Mouse (Mus musculus) heart, postnatal 36 days (tissue): ENCODE measurements around the gene Ncoa7. TPM values are rescaled to one million over a fixed set of nuclear protein-coding genes. Genes with fewer than 3 reads are reported as not detected.

Experiments
- DNase-seq, 2 experiments: peaks; one replicate each; pipeline ENCODE4 v3.0.0; 2021 to 2022
- intact Hi-C: fragments of 180-260 bp; cut with DNase I; formaldehyde crosslinking; loops from one replicate; pipeline ENCODE4 v1.15.1; 2025
- total RNA-seq, 2 experiments: library from RNA; stranded (reverse); gene quantifications; 2 replicates each; pipeline ENCODE4 v1.2.3; 2021

The Ncoa7 gene
- total RNA-seq, 2 experiments from 2014 or later = 4.1 to 4.2 TPM

DNA sequence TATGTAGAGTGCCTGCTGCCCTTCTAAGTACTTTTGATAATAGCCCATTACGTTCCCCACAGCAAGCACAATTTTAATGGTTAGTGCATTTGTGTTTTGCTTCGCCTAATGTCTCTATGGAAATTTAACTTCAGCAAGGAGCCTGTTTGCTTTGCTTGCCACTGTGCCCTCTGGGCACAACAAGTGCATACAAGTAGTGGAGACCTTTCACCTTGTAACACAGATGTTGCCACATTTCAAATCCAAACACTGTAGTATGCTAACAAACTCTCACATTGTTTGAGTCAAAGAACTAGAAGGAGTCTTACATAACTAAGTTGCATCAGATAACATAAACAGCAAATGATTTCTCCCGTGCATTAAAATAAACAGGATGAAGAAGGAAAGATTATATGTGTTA lies 50.6 kb downstream of the Ncoa7 start:
- DNase-seq = no peak
- intact Hi-C loops = no loop called here

DNA sequence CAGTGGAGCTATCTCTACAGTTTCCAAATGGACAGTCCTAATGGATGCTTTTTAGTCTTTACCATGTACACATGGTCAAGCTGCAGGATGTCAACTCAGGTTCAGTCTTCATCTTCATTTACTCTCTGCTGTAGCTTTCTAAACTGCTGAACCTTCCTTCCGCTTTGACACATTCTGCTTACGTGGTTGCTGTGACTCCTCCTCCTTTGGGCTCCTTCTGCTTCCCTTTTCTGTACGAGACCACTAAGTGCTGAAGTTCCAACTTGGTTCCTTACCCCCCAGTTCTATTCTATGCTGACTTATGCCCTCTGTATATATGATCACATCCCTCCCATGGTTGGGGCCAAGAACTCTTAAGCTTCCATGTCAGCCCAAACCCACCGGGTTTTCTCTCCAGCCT lies 51.5 kb downstream of the Ncoa7 start:
- no peak for DNase-seq
- intact Hi-C loops = no loop called here

DNA sequence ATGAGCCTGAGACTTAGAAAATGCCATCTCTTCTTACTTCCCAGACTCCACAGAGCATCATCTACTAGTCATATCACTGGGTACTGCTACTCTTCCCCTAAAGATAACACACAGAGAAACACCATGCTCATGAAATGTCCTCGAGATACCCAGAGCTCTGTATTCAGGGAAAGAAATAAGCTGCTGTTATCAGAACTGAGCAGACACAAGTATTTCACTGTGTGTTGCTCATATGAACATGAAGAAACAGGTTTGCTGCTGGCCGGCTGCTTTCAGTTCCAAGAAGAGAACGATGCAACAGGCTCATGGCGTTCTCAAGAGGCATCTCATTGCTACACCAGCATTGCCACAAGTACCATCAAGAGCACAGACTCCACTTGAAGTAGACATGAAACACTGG lies 53.3 kb downstream of the Ncoa7 start:
- intact Hi-C loops = no loop called here
- no peak for DNase-seq

DNA sequence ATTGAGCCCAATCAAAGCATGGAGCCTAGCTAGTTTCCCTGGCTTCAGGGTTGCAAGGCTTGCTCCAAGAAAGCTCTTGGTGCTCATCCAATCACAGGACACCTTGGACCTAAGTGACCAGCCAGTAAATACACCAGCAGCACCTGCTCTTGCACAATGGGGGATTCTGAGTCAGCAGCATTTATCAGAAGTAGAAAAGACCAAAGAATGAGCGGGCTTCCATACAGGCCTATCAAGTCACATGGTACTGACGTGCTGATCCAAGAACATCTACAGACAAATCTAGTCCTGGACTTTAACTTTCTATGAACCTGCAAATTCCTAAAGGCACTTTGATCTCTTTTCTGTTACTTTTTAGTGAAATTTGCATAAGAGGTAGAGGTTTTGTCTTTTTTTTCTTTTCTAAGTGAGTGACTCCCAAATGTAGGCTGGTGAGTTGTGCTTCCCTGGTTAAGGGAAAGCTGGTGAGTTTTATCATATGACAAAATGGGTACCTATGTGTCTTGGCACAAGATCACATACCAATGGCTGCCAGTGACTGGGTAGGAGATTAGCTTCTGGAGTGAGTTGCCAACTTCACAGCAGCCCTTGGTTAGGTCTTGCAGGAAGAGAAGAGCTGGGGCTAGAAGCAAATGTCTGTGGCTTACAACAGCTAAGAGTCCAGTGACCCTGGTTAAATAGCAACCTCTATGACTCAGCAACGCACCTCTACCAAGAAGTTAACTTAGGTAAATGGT lies 57.7 kb downstream of the Ncoa7 start:
- no peak for DNase-seq
- intact Hi-C loops = no loop called here

DNA sequence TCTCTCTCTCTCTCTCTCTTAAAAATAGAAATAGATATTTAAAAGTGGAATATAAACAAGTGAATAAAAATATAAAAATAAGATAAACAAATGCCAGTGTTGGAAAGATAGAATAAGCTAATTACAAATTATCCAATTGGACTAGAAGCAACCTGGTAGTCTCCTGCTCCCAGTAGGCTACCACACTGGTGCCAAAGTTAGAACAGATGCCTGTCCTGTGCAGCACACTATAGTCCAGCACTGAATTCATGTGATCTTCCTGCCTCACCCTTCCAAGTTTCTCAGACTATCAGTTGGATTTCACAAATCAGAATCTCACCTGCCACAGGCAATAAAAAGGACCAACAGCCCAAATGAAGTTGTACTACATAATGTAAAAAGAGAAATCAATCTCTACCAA lies 59.9 kb downstream of the Ncoa7 start:
- intact Hi-C loops = no loop called here
- no peak for DNase-seq

GRCm38 (mm10) chr10:30738403-30738802 lies 64.7 kb downstream of the Ncoa7 start:
- intact Hi-C loops = no loop called here

GRCm38 (mm10) chr10:30737323-30737722 lies 65.8 kb downstream of the Ncoa7 start:
- no peak for DNase-seq
- intact Hi-C loops = no loop called here

More at GRCm38 (mm10) chr10:30738403-30738802, 64.7 kb downstream of the Ncoa7 start:
- DNase-seq = no peak

DNA sequence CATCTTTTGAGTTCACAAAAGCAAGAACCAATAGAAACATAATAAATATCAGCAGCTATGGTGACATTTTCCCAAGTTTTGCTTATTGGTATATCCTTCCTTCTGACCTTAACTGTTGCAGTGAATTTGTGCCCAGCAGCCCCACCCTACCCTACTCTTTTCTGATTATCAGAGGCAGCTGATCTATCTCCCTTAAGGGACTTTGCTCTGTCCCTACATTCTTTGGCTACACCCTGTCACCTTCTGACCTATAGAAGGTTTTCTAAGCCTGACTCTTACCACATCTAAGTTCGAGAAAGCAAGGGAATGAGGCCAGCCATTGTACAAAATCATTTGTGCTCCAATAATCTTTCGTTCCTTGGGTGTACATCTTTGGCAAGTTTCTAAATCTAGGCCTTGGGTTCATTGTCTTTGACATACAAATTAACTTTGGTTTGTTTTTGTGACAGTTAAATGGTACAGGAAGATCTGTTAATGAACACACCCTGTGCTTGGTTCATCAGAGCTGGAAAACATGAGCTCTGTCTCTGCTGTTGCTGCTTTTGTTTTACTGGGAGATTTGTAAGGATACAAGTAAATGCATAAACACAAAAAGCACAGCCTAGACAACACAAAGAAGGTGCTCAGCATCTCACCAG lies 69.9 kb downstream of the Ncoa7 start:
- intact Hi-C loops = no loop called here
- DNase-seq = no peak

DNA sequence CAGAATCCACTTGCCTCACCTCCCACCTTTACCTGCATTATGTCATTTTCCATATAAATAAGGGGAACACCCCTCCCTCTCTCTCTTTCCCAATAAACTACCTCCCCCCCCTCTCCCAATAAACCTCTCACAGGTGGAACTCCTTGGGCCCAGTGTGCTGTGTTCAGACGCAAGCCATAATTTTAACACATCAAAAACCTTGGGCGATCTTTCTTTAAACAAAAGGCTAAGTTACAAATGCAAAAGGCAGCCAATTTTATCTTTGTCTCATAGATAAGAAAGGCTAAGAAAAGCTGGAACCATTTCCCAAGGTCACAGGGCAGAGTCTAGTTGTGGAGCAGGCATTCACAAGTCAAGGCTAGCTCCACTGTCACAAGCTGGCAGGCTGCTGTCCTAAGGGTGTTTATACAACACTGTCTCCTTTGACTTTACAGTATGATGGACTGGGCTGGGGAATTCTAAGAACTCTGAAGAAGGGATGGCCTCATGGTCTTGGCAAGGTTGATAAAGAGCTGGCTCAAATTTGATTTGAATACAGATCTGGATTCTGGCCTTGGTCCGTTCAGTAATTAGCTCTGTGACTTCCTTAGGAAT lies 71.7 kb downstream of the Ncoa7 start:
- intact Hi-C loops = no loop called here
- no peak for DNase-seq

DNA sequence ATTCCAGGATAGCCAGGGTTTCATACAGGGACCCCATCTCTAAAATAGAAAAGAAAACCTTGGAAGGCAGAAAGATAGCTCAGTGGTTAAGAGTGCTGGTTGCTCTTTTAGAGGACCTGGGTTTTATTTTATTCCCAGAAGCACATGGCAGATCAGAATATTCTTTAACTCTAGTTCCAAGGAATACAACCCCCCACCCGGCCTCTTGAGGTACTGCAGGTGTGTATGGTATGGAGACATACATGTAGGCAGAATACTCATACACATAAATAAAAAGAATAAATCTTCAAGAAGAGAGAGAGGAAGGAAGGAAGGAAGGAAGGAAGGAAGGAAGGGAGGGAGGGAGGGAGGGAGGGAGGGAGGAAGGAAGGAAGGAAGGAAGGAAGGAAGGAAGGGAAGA lies 72.3 kb downstream of the Ncoa7 start:
- DNase-seq = no peak
- intact Hi-C loops = no loop called here

DNA sequence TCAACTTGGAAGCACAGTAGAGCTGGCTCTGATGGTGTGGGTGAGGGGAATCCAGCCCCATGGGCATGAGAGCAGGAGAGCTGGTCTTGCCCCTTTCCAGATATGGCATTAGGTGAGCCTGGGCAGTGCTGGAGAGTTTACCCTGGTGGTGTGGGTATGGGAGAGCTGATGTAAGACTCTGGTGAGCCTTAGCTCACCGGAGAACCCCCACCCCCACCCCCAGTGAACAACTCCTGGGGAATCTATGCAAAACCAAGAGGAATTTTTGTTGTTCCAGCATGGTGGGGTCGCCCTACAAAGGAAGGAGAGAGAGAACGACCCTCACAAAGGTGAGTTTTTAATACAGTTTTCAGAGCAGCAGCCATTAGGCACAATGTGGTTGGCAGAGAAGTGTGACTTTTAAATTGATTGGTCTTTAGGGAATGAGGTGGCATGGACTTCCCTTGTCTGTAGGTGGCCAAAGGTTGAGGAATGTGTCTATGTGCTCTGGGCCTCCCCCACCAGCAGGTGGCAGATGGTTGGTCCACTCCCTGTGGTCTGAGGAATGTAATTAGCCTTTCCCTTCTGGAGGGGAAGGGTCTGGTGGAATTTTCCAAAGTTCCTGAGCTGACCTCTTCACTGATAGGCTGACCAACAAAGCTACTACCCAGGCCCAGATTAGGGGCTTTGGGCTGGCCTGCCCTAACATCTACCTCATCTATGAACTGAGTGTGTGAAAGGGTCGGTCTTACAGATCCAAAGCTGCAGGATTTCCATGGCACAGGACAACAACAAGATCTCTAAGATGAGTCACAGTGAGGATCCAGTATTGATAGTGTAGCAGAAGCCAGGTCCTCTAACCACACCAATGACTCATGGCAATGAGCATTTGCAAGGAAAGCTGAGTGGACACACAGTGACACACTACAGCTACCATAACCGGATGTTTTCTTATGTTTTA lies 73.7 kb downstream of the Ncoa7 start:
- intact Hi-C loops = no loop called here

DNA sequence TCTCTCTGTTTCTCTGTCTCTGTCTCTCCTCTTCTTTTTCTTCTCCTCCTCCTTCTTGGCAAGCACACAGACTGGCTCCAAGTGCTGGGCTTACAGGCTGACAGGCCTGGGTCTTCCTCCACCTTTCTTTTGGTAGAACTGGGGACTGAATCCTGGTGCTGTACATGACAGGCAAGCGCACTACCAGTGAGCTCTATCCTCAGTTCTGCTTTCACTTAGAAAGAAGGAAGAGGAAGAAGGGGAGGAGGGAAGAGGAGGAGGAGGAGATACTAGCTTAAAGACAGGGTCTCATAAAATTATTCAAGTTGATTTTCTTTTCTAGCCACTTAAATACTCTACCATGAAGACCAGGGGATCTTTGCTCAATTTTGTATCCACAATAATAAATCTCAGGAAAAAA lies 80.1 kb downstream of the Ncoa7 start:
- no peak for DNase-seq
- intact Hi-C loops = no loop called here

More for the DNA sequence above, 73.7 kb downstream of the Ncoa7 start:
- DNase-seq = no peak

DNA sequence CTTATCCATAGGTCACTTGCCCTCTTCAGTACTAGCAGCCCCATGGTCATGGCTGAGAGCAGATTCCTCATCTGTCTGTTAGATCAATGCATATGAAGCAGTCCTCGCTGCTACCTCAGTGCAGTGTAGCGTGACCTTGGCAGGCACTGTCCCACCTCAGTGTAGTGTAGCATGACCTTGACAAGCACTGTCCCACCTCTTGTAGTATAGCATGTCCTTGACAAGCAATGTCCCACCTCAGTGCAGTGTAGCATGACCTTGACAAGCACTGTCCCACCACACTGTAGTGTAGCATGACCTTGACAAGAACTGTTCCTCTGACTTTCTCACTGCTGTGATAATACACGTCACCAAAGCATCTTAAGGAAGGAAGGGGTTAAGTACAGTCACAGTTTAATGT lies 82.6 kb downstream of the Ncoa7 start:
- intact Hi-C loops = no loop called here

DNA sequence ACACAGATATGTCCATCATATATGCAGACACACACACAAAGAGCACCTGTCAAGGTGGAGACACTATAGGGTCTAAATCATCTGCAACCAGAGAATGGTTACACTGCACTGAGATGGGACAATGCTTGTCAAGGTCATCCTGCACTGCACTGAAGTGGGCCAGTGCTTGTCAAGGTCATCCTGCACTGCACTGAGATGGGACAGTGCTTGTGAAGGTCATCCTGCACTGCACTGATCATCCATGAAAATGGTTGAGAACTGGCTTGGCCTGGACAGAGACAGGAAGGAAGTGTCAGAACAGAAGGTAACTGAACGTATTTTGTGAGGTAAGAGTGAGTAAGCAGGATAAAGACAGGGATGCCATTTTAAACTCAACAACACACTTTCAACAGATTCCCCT lies 83.2 kb downstream of the Ncoa7 start:
- intact Hi-C loops = loop anchor here (2.0 to 5.0 kb wide), 3 partner anchors 83 to 118 kb away; partner anchors contain the start of genes Ncoa7 and Trmt11
- no peak for DNase-seq

More for the DNA sequence above, 82.6 kb downstream of the Ncoa7 start:
- DNase-seq = no peak

DNA sequence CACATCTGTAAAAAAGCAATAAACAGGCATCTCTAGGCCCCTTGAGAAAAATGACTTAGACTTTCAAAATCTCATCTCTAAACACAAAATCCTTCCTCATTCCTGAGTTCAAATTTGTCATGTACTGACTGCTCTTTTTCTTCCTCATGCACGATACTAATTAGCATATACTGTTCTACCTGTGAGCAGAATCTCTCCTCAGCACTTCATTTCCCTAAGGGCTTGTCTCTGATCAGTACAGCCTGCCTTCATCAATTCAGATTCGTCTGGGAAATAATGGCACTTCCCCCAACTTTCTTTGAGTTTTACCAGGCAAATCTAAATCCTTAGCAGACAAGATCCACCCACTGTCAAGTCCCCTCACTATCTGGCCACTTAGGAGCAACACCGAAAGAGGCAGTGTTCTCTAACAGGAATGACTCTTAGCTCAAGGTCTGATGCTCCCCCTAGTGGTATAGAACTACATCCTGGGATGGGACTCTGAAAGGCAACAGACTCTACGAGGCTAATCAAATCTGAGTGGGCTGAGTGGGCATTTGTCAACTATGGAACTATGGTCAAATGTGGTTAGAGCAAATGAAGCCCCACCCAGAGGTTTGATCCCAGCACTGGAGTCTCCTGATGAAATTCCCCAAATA lies 84.3 kb downstream of the Ncoa7 start:
- DNase-seq = peak; percentile 16 to 31
- intact Hi-C loops = loop anchor here (2.0 to 5.0 kb wide), 3 partner anchors 84 to 117 kb away; partner anchors contain the start of genes Ncoa7 and Trmt11

- no peak for DNase-seq
- intact Hi-C loops = loop anchor here (5.0 kb wide), 2 partner anchors 99 to 114 kb away; partner anchors contain the start of gene Trmt11
Measured at GRCm38 (mm10) chr10:30716171-30716570, 87.0 kb downstream of the Ncoa7 start.

- intact Hi-C loops = no loop called here
- no peak for DNase-seq
Measured at GRCm38 (mm10) chr10:30712540-30712939, 90.6 kb downstream of the Ncoa7 start.

DNA sequence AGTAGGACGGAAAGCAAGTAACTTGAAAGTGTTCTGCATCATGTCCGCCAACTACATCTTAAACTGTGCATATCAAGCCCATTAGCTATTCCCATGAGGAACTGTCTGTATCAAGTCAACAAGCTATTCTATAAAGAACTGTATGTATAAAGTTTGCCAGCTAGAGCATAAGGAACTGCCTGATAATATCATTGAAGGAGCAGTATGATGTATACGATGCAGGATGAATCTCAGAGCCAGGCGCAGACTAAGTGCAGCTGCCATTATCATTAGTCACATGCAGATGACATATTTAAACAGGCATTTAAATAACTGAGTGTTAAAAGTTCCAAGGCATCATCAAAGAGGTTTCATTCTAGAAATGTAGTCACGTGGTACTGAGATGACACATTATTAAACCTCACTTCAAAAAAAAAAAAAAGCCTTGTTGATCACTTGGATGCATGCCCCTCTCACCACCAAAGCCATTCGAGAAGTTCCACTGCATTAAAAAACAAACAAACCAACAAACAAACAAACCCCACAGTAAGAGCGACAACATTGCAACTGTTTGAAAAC lies 93.2 kb downstream of the Ncoa7 start:
- intact Hi-C loops = no loop called here
- no peak for DNase-seq

- no peak for DNase-seq
- intact Hi-C loops = no loop called here
Measured at GRCm38 (mm10) chr10:30708039-30708438, 95.1 kb downstream of the Ncoa7 start.

GRCm38 (mm10) chr10:30702663-30703062 lies 100.5 kb downstream of the Ncoa7 start:
- DNase-seq = no peak
- intact Hi-C loops = no loop called here
